Mouse (Mus musculus) forebrain, postnatal 0 days (tissue): ENCODE data around the gene Sgpp2. TPM values are rescaled to one million over a fixed set of nuclear protein-coding genes. Genes with fewer than 3 reads are reported as not detected.

Experiments used
- ATAC-seq: fragments of 200-750 bp; cut with Nextera tagmentation; 2 replicates; pipeline ENCODE4 v1.8.0; 2017; ENCODE audit warnings: mild to moderate bottlenecking, moderate library complexity
- DNase-seq: peaks from one replicate; pipeline ENCODE4 v3.0.0-alpha.2; 2015
- H3K27ac ChIP-seq: fragments of 300-500 bp; sonication (generic); 2 replicates; pipeline ENCODE4 v1.5.1; 2014; ENCODE audit warnings: low read depth, mild to moderate bottlenecking, antibody characterized with exemption, low read length, moderate library complexity, mixed read lengths
- H3K27me3 ChIP-seq: fragments of 300-500 bp; sonication (generic); 2 replicates; pipeline ENCODE4 v1.6.1; 2014; ENCODE audit warnings: mild to moderate bottlenecking, low read length, mixed read lengths; ENCODE audit not compliant: insufficient read depth
- H3K36me3 ChIP-seq: fragments of 300-500 bp; sonication (generic); 2 replicates; pipeline ENCODE4 v1.6.1; 2014; ENCODE audit warnings: mild to moderate bottlenecking, moderate library complexity; ENCODE audit not compliant: insufficient read depth
- H3K4me1 ChIP-seq: fragments of 300-500 bp; sonication (generic); 2 replicates; pipeline ENCODE4 v1.6.1; 2014; ENCODE audit warnings: antibody characterized with exemption; ENCODE audit not compliant: insufficient read depth
- H3K4me2 ChIP-seq: fragments of 300-500 bp; sonication (generic); 2 replicates; pipeline ENCODE4 v1.6.1; 2014; ENCODE audit warnings: low read depth, mild to moderate bottlenecking, moderate library complexity
- H3K4me3 ChIP-seq: fragments of 300-500 bp; sonication (generic); 2 replicates; pipeline ENCODE4 v1.5.1; 2014; ENCODE audit warnings: low read depth, low read length, mixed read lengths
- H3K9ac ChIP-seq: fragments of 300-500 bp; sonication (generic); 2 replicates; pipeline ENCODE4 v1.6.1; 2014; ENCODE audit warnings: mild to moderate bottlenecking
- H3K9me3 ChIP-seq: fragments of 300-500 bp; sonication (generic); 2 replicates; pipeline ENCODE4 v1.6.1; 2016; ENCODE audit warnings: low read length
- CTCF ChIP-seq: sonication (generic); IDR thresholded peaks from 2 replicates; pipeline ENCODE4 v1.5.1; 2016; ENCODE audit warnings: antibody characterized with exemption, control low read depth, low read depth
- WGBS: fragments of 180-500 bp; shearing (Covaris S2); extraction: QIAGEN DNeasy Blood & Tissue Kit; methylation state at CpG from one replicate; pipeline ENCODE4 v1.1.7; 2014; 5-methylcytosine and 5-hydroxymethylcytosine counted together
- polyA plus RNA-seq: library from polyadenylated mRNA; unstranded; fragments of >200 nt; fragmentation: Nextera tagmentation; extraction: Ambion mirVana; gene quantifications from 2 replicates; pipeline ENCODE4 v1.2.1, GENCODE M21; 2015
- total RNA-seq: library from RNA; depleted of rRNA; stranded (reverse); fragments of >200 nt; gene quantifications from 2 replicates; pipeline ENCODE4 v1.2.3, GENCODE M21; 2014; rRNA removed

Gene Sgpp2
- total and polyA plus RNA-seq, 2 experiments from 2014 or later, result 0.67 to 0.84 TPM

GRCm38 (mm10) chr1:78453886-78454285 is 143.7 kb downstream of the Sgpp2 start:
- Histone ChIP-seq H3K36me3 (peaks cover 61% of the 10 kb centered on the region), H3K9ac (no peak overlapping the region), H3K27me3 (no peaks in the 10 kb centered on the region), H3K9me3 (no peaks in the 10 kb centered on the region), H3K27ac (no peak overlapping the region), H3K4me1 (no peaks in the 10 kb centered on the region), H3K4me2 (no peak overlapping the region), H3K4me3 (no peak overlapping the region)
- DNase-seq (no peak), ATAC-seq (no peak)
- no peak for TF ChIP-seq CTCF
- 94% methylated on average over 8 of the region's 8 CpGs for WGBS

GRCm38 (mm10) chr1:78454659-78455058 is 144.5 kb downstream of the Sgpp2 start:
- Histone ChIP-seq H3K4me1 (no peaks in the 10 kb centered on the region), H3K27ac (no peak overlapping the region), H3K36me3 (peaks cover 69% of the 10 kb centered on the region), H3K27me3 (no peaks in the 10 kb centered on the region), H3K4me3 (no peak overlapping the region), H3K9ac (no peak overlapping the region), H3K4me2 (no peak overlapping the region), H3K9me3 (no peaks in the 10 kb centered on the region)
- peak; percentile 84 for TF ChIP-seq CTCF
- DNase-seq, result peak; percentile 76
- whole genome bisulfite sequencing, result 26% methylated on average over 7 of the region's 7 CpGs
- ATAC-seq, result peak; percentile 53; the same call in 1 of the 2 replicates

Other genes with a start within 250 kb of the Sgpp2 start
- gene Pax3, start 113.2 kb upstream of the Sgpp2 start, total RNA-seq, result 0.15 and 0.19 TPM in 2 replicates
- 0.04 and 0.40 TPM in 2 replicates for gene Pax3, start 113.2 kb upstream of the Sgpp2 start, polyA plus RNA-seq
- gene Farsb, start 178.6 kb downstream of the Sgpp2 start, total RNA-seq, result 90.6 and 96.9 TPM in 2 replicates
- gene Farsb, start 178.6 kb downstream of the Sgpp2 start, polyA plus RNA-seq, result 152 and 154 TPM in 2 replicates
- 1.1 TPM in 1 of 2 replicates, not detected in the other for gene Mogat1, start 200.6 kb downstream of the Sgpp2 start, total RNA-seq
- gene Mogat1, start 200.6 kb downstream of the Sgpp2 start, polyA plus RNA-seq, result 0.34 TPM in 1 of 2 replicates, not detected in the other
- 0.69 and 1.5 TPM in 2 replicates for gene BC035947, start 201.8 kb downstream of the Sgpp2 start, total RNA-seq
- gene BC035947, start 201.8 kb downstream of the Sgpp2 start, polyA plus RNA-seq, result 0.30 and 0.40 TPM in 2 replicates